Mouse (Mus musculus) cerebellum, postnatal 14 days (tissue): Measurements from ENCODE around the gene Med28.
A peak's percentile ranks its signal among the peaks of the same experiment; 100 is the strongest.

Experiments
- DNase-seq, 2 experiments: peaks; one replicate each; pipeline ENCODE4 v3.0.0; 2021; ENCODE audit warnings: mixed read lengths in 2 of 2

The Med28 gene

GRCm38 (mm10) chr5:45513511-45513910, 6.5 kb upstream of the Med28 start:
- DNase-seq = no peak

GRCm38 (mm10) chr5:45514599-45514998, 5.4 kb upstream of the Med28 start:
- DNase-seq = no peak

GRCm38 (mm10) chr5:45515151-45515743, 4.8 kb upstream of the Med28 start:
- no peak for DNase-seq

GRCm38 (mm10) chr5:45520809-45521110, 731 bp downstream of the Med28 start:
- DNase-seq = no peak

GRCm38 (mm10) chr5:45521601-45522000, 1.6 kb downstream of the Med28 start:
- no peak for DNase-seq

- DNase-seq = no peak
These were observed 5.1 kb downstream of the Med28 start for GRCm38 (mm10) chr5:45525101-45525500.

GRCm38 (mm10) chr5:45526338-45526737, 6.3 kb downstream of the Med28 start:
- no peak for DNase-seq

- no peak for DNase-seq
These were observed 9.7 kb downstream of the Med28 start for GRCm38 (mm10) chr5:45529696-45530095.

- DNase-seq = peak; percentile 78 to 79
These were observed 14.5 kb downstream of the Med28 start for GRCm38 (mm10) chr5:45534319-45535098.

- DNase-seq = no peak
These were observed 15.1 kb downstream of the Med28 start for GRCm38 (mm10) chr5:45535177-45535576.

- DNase-seq = peak in 1 of 2 experiments; percentile 24
These were observed 19.5 kb downstream of the Med28 start for GRCm38 (mm10) chr5:45539502-45539901.

GRCm38 (mm10) chr5:45543374-45543773, 23.3 kb downstream of the Med28 start:
- peak; percentile 84 to 86 for DNase-seq

GRCm38 (mm10) chr5:45549586-45549985, 29.6 kb downstream of the Med28 start:
- DNase-seq = no peak

GRCm38 (mm10) chr5:45564054-45564453, 44.0 kb downstream of the Med28 start:
- no peak for DNase-seq

GRCm38 (mm10) chr5:45565829-45566228, 45.8 kb downstream of the Med28 start:
- no peak for DNase-seq

- no peak for DNase-seq
These were observed 52.8 kb downstream of the Med28 start for GRCm38 (mm10) chr5:45572816-45573215.

GRCm38 (mm10) chr5:45576716-45577115, 56.7 kb downstream of the Med28 start:
- DNase-seq = no peak

GRCm38 (mm10) chr5:45577376-45577775, 57.3 kb downstream of the Med28 start:
- DNase-seq = no peak
